Mouse (Mus musculus): Measurements from ENCODE around the gene Eri2. TPM values are rescaled to one million over a fixed set of nuclear protein-coding genes. Genes with fewer than 3 reads are reported as not detected.
"Not testable (repeated sequence)": the region's sequence is repeated elsewhere in the genome, so short reads cannot be mapped to it uniquely, and the experiment has no call there.

Eri2 gene
- polyA plus RNA-seq, 1 experiment, result 1.1 TPM

DNA sequence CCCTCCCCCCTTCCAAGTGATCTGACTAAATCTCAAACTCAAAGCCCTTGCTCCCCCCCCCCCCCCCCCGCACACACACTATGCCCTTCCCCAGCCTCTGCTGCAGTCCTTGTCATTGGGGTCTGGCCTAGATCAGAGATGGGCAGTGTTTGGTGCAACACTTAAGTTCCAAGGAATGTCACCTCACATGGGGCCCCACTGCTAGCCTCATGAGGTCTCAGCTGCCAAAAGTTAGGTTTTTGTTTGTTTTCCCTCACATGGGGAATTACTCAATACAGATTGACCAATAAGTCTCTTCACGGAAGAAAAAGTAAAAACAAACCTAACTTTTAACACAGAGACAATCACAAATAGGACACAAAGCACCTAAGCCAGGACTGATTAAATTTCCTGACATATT is 45.1 kb downstream of the Eri2 start:
- Histone ChIP-seq H3K4me3 (ENCODE audit: insufficient read depth, low read depth, low read length) (no peak overlapping the region), H3K36me3 (ENCODE audit: control insufficient read depth, insufficient read depth, low read length) (no peaks in the 10 kb centered on the region), H3K4me1 (ENCODE audit: control insufficient read depth, insufficient read depth, low read length) (peaks cover 4% of the 10 kb centered on the region; the same call in 1 of the 2 replicates), H3K27me3 (replicated peaks; ENCODE audit: control insufficient read depth, insufficient read depth, low read length) (no peaks in the 10 kb centered on the region), H3K27ac (ENCODE audit: insufficient read depth, low read depth, low read length) (no peak overlapping the region)
- DNase-seq, result no peak
- no peak for TF ChIP-seq POLR2A (IDR thresholded peaks at IDR 0.05; ENCODE audit: low read depth, low read length)
- 74% methylated on average over 2 of the region's 2 CpGs for WGBS

DNA sequence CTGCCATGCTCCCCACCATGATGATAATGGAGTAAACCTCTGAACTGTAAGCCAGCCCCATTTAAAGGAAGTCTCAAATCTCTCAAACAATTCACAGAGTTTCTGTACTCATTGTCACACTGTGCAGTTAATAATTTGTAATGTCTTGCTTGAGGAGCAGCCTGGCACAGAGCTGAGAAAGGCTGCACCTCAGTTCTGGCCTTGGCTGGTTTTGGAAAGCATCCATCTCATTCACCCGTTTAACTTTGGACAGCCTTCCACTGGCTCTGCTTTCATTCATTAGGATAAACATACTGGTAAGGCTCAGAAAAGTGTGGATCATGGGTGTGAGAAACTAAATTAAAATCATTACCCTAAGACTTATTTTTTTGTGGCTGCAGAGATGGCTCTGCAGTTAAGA is 48.0 kb downstream of the Eri2 start:
- peak overlapping the region; percentile 39; the same call in 1 of the 2 replicates for H3K27ac ChIP-seq (ENCODE audit: insufficient read depth, low read depth, low read length)
- 33% methylated on average over 1 of the region's 1 CpGs for WGBS
- DNase-seq, result peak; percentile 93

DNA sequence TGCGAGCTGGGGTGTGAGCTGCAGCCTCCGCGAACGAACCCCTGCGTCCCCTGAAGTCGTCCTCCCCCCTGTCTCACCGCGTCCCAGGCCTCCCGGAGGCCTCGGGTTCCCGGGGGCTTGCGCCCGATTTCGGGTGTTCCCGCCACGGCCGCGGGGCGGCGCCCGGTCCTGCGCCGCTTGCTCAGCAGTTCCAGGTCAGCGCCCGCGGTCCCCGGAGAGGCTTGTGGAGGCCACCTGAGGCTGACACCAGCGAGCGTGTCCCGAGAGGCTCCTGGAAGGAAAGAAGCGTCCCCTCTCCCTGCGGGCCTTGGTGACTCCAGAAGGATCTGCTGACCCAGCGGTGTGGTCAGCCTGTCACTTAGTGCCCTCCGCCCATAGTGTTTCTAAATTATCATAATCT is 49.5 kb downstream of the Eri2 start:
- WGBS, result 10% methylated on average over 34 of the region's 34 CpGs
- H3K4me3 ChIP-seq (ENCODE audit: insufficient read depth, low read depth, low read length), result no peak overlapping the region
- H3K27me3 ChIP-seq (replicated peaks; ENCODE audit: control insufficient read depth, insufficient read depth, low read length), result no peaks in the 10 kb centered on the region
- no peaks in the 10 kb centered on the region for H3K36me3 ChIP-seq (ENCODE audit: control insufficient read depth, insufficient read depth, low read length)
- DNase-seq, result peak; percentile 46
- no peaks in the 10 kb centered on the region for H3K4me1 ChIP-seq (ENCODE audit: control insufficient read depth, insufficient read depth, low read length)
- TF ChIP-seq CTCF (conservative IDR thresholded peaks at IDR 0.05; ENCODE audit: insufficient read depth, insufficient read length, low read depth, low read length) (peak; percentile 37; the same call in 1 of the 2 replicates), POLR2A (IDR thresholded peaks at IDR 0.05; ENCODE audit: low read depth, low read length) (no peak)
- H3K27ac ChIP-seq (ENCODE audit: insufficient read depth, low read depth, low read length), result no peak overlapping the region

More for the DNA sequence above, 48.0 kb downstream of the Eri2 start:
- no peaks in the 10 kb centered on the region for H3K36me3 ChIP-seq (ENCODE audit: control insufficient read depth, insufficient read depth, low read length)
- H3K4me1 ChIP-seq (ENCODE audit: control insufficient read depth, insufficient read depth, low read length), result peaks cover 4% of the 10 kb centered on the region; the same call in 1 of the 2 replicates
- H3K4me3 ChIP-seq (ENCODE audit: insufficient read depth, low read depth, low read length), result no peak overlapping the region
- TF ChIP-seq CTCF (conservative IDR thresholded peaks at IDR 0.05; ENCODE audit: insufficient read depth, insufficient read length, low read depth, low read length) (no peak), POLR2A (IDR thresholded peaks at IDR 0.05; ENCODE audit: low read depth, low read length) (no peak)
- H3K27me3 ChIP-seq (replicated peaks; ENCODE audit: control insufficient read depth, insufficient read depth, low read length), result no peaks in the 10 kb centered on the region

DNA sequence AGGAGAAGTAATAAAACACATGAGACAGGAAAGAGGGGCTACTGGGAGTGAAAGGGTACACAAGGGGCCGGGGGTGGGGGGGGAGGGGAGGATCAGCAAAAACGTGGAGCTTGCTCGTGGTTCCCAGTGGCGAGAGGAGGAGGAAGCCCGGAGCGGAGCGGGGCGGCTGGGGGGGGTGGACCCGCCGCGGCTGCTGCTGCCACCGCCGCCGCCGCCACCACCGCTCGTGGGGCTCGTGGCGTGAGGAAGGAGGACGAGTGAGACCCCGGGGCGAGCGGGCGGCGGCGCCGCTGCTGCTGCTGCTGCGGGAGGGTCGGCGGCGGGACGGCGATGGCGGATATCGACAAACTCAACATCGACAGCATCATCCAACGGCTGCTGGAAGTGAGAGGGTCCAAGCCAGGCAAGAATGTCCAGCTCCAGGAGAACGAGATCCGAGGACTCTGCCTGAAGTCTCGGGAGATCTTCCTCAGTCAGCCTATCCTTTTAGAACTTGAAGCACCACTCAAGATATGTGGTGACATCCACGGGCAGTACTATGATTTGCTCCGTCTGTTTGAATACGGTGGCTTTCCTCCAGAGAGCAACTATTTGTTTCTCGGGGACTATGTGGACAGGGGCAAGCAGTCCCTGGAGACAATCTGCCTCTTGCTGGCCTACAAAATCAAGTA is 53.9 kb downstream of the Eri2 start:
- not testable (repeated sequence) for H3K36me3 ChIP-seq (ENCODE audit: control insufficient read depth, insufficient read depth, low read length); H3K4me1 ChIP-seq (ENCODE audit: control insufficient read depth, insufficient read depth, low read length); H3K27ac ChIP-seq (ENCODE audit: insufficient read depth, low read depth, low read length); DNase-seq; H3K27me3 ChIP-seq (replicated peaks; ENCODE audit: control insufficient read depth, insufficient read depth, low read length); H3K4me3 ChIP-seq (ENCODE audit: insufficient read depth, low read depth, low read length)
- 7% methylated on average over 37 of the region's 44 CpGs for WGBS

DNA sequence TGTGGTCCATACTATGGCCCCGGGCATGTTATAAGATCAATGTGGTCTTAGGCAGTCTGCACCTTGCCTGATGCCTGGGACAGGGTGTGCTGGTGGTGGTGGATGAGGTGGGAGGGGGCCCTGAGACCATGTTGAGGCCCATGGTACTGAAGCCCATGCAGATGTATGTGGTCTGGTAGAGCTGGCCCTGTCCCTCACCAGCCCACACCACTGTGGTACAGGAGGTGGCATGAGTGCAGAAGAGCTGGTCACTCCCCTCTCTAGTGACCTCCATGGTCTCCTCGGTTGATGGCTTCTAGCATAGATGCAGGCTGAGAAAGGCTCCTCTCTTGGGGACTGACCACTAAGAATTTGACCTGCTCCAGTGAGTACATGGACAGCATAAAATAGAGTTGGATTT is 55.0 kb downstream of the Eri2 start:
- no peak overlapping the region for H3K27ac ChIP-seq (ENCODE audit: insufficient read depth, low read depth, low read length)
- no peaks in the 10 kb centered on the region; the same call in 1 of the 2 replicates for H3K4me1 ChIP-seq (ENCODE audit: control insufficient read depth, insufficient read depth, low read length)
- 85% methylated on average over 2 of the region's 2 CpGs for WGBS
- H3K4me3 ChIP-seq (ENCODE audit: insufficient read depth, low read depth, low read length), result no peak overlapping the region
- H3K36me3 ChIP-seq (ENCODE audit: control insufficient read depth, insufficient read depth, low read length), result no peaks in the 10 kb centered on the region
- no peak for DNase-seq
- TF ChIP-seq POLR2A (IDR thresholded peaks at IDR 0.05; ENCODE audit: low read depth, low read length), result no peak
- TF ChIP-seq CTCF (conservative IDR thresholded peaks at IDR 0.05; ENCODE audit: insufficient read depth, insufficient read length, low read depth, low read length), result no peak
- no peaks in the 10 kb centered on the region for H3K27me3 ChIP-seq (replicated peaks; ENCODE audit: control insufficient read depth, insufficient read depth, low read length)

DNA sequence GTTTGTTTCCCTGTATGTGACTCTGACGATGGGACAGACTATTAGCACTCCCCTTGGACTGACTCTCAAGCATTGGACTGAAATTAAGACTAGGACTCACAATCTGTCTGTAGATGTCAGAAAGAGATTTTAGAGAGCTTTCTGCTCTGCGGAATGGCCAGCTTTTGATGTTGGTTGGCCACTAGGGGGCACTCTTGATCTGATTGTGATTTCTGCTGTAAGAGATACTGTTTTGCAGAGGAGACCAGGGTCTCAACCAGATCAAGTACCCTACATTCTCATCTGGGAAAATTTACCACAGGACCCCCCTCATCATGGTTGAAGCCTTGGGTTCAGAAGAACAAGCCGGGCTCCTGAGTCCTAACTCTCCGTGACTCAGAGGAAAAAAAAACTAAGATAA is 62.6 kb downstream of the Eri2 start:
- TF ChIP-seq CTCF (conservative IDR thresholded peaks at IDR 0.05; ENCODE audit: insufficient read depth, insufficient read length, low read depth, low read length), result peak; percentile 38

DNA sequence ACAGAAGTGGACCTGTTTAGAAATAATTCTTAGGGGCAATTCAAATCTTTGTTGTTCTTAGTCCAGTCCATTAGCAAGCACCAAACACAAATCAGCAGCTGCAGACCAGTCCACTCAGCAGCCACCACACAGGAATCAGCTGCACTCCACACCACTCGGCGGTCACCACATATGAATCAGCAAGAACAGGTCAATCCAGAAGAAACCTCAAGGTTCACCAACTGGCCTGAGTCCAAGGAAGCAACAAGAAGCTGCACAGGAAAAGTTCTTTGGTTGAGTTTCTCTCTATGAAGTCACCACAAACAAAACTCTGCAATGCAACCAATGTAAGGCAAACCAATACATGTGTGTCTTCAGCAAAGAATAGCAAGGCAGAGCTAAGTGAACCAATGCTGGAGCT is 66.2 kb downstream of the Eri2 start:
- no peaks in the 10 kb centered on the region for H3K4me1 ChIP-seq (ENCODE audit: control insufficient read depth, insufficient read depth, low read length)
- WGBS, result 87% methylated on average over 2 of the region's 2 CpGs

More for the DNA sequence above, 62.6 kb downstream of the Eri2 start:
- not testable (repeated sequence) for H3K4me1 ChIP-seq (ENCODE audit: control insufficient read depth, insufficient read depth, low read length); H3K4me3 ChIP-seq (ENCODE audit: insufficient read depth, low read depth, low read length); H3K27ac ChIP-seq (ENCODE audit: insufficient read depth, low read depth, low read length); H3K27me3 ChIP-seq (replicated peaks; ENCODE audit: control insufficient read depth, insufficient read depth, low read length); H3K36me3 ChIP-seq (ENCODE audit: control insufficient read depth, insufficient read depth, low read length)
- DNase-seq, result peak; percentile 46
- WGBS, result 88% methylated on average over 4 of the region's 4 CpGs

More for the DNA sequence above, 66.2 kb downstream of the Eri2 start:
- H3K4me3 ChIP-seq (ENCODE audit: insufficient read depth, low read depth, low read length), result no peak overlapping the region
- TF ChIP-seq CTCF (conservative IDR thresholded peaks at IDR 0.05; ENCODE audit: insufficient read depth, insufficient read length, low read depth, low read length), result no peak
- TF ChIP-seq POLR2A (IDR thresholded peaks at IDR 0.05; ENCODE audit: low read depth, low read length), result no peak
- H3K27ac ChIP-seq (ENCODE audit: insufficient read depth, low read depth, low read length), result no peak overlapping the region
- no peak for DNase-seq
- no peaks in the 10 kb centered on the region for H3K27me3 ChIP-seq (replicated peaks; ENCODE audit: control insufficient read depth, insufficient read depth, low read length)
- H3K36me3 ChIP-seq (ENCODE audit: control insufficient read depth, insufficient read depth, low read length), result no peaks in the 10 kb centered on the region

All from kidney, adult 2 months (tissue).